Mouse (Mus musculus) G1E (cell line): ENCODE results near the gene Cpa4. TPM values are rescaled to one million over a fixed set of nuclear protein-coding genes. Genes with fewer than 3 reads are reported as not detected.

ENCODE experiments used
- ATAC-seq: 2 replicates; pipeline ENCODE4 v1.8.0; 2016; ENCODE audit warnings: mild to moderate bottlenecking; ENCODE audit not compliant: insufficient number of reproducible peaks, poor library complexity, low FRiP score, severe bottlenecking; ENCODE audit errors: extremely low read depth
- DNase-seq: peaks from one replicate; pipeline ENCODE4 v3.0.0; 2012; ENCODE audit warnings: low spot score
- H3K27me3 ChIP-seq: 2 replicates; pipeline ENCODE4 v1.6.1; 2012; ENCODE audit warnings: mild to moderate bottlenecking, low read length, inconsistent platforms; ENCODE audit not compliant: insufficient read depth
- H3K36me3 ChIP-seq: replicated peaks from 2 replicates; pipeline ENCODE3; 2012; ENCODE audit warnings: mild to moderate bottlenecking, inconsistent platforms
- H3K4me1 ChIP-seq: 2 replicates; pipeline ENCODE4 v1.6.1; 2012; ENCODE audit warnings: low read depth, low read length, inconsistent platforms, mixed read lengths; ENCODE audit not compliant: insufficient read depth
- H3K4me3 ChIP-seq: 2 replicates; pipeline ENCODE4 v1.5.1; 2012; ENCODE audit warnings: low read depth, mild to moderate bottlenecking, inconsistent platforms, low read length, moderate library complexity, mixed read lengths
- H3K9me3 ChIP-seq: replicated peaks from 2 replicates; pipeline ENCODE4 v1.6.1; 2012; ENCODE audit warnings: inconsistent platforms
- CTCF ChIP-seq: IDR thresholded peaks from 2 replicates; pipeline ENCODE4 v1.5.1; 2012; ENCODE audit warnings: low read depth, low read length, inconsistent platforms, mixed read lengths
- GATA1 ChIP-seq: IDR thresholded peaks from 2 replicates; pipeline ENCODE4 v1.6.1; 2012; ENCODE audit warnings: borderline replicate concordance, low read length, inconsistent platforms, mixed read lengths
- GATA2 ChIP-seq: IDR thresholded peaks from 2 replicates; pipeline ENCODE4 v1.6.1; 2012; ENCODE audit warnings: low read depth, low read length, inconsistent platforms, borderline replicate concordance
- POLR2AphosphoS5 ChIP-seq: IDR thresholded peaks from 2 replicates; pipeline ENCODE4 v1.6.1; 2012; ENCODE audit warnings: low read depth, low read length, inconsistent platforms; ENCODE audit not compliant: insufficient replicate concordance
- TAL1 ChIP-seq: conservative IDR thresholded peaks from 2 replicates; pipeline ENCODE4 v1.6.1; 2012; ENCODE audit warnings: low read depth, low read length, inconsistent platforms, mixed read lengths
- polyA plus RNA-seq: library from polyadenylated mRNA; stranded (reverse); fragments of >175 nt; gene quantifications from 2 replicates; pipeline ENCODE4 v1.2.3, GENCODE M21; 2012
- total RNA-seq, 2 experiments: library from RNA; stranded (forward) in 1 of 2; stranded (reverse) in 1 of 2; fragments of 200-1000 nt in 1 of 2; fragments of >200 nt in 1 of 2; fragmentation: Nextera tagmentation in 1 of 2; gene quantifications; 2 replicates each; pipeline ENCODE4 v1.2.3; 2014 to 2017

The Cpa4 gene
- total and polyA plus RNA-seq, 3 experiments, result 0.05 TPM; not detected in 2

- TF ChIP-seq CTCF (no peak), GATA1 (no peak), GATA2 (no peak), POLR2AphosphoS5 (no peak), TAL1 (no peak)
- Histone ChIP-seq H3K4me1 (peaks cover 3% of the 10 kb centered on the region; the same call in 1 of the 2 replicates), H3K4me3 (no peak overlapping the region), H3K27me3 (peaks cover 24% of the 10 kb centered on the region), H3K36me3 (no peaks in the 10 kb centered on the region), H3K9me3 (no peaks in the 10 kb centered on the region)
- ATAC-seq (no peak), DNase-seq (no peak)
Observed at GRCm38 (mm10) chr6:30550496-30551192, 17.5 kb upstream of the Cpa4 start.

- DNase-seq (no peak), ATAC-seq (no peak)
- no peaks in the 10 kb centered on the region for H3K36me3 ChIP-seq
- peaks cover 3% of the 10 kb centered on the region; the same call in 1 of the 2 replicates for H3K4me1 ChIP-seq
- no peak overlapping the region for H3K4me3 ChIP-seq
- TF ChIP-seq POLR2AphosphoS5, result no peak
- H3K27me3 ChIP-seq, result peaks cover 23% of the 10 kb centered on the region
- no peaks in the 10 kb centered on the region for H3K9me3 ChIP-seq
Observed at GRCm38 (mm10) chr6:30551193-30551515, 17.0 kb upstream of the Cpa4 start.

GRCm38 (mm10) chr6:30551644-30552580, 16.3 kb upstream of the Cpa4 start:
- DNase-seq (no peak), ATAC-seq (no peak)
- H3K4me1 ChIP-seq, result peaks cover 3% of the 10 kb centered on the region; the same call in 1 of the 2 replicates
- no peak for TF ChIP-seq TAL1
- TF ChIP-seq POLR2AphosphoS5, result no peak
- no peak for TF ChIP-seq GATA1
- TF ChIP-seq GATA2, result no peak
- H3K9me3 ChIP-seq, result no peaks in the 10 kb centered on the region
- H3K36me3 ChIP-seq, result no peaks in the 10 kb centered on the region
- H3K27me3 ChIP-seq, result peaks cover 18% of the 10 kb centered on the region
- no peak overlapping the region for H3K4me3 ChIP-seq

- TF ChIP-seq GATA1 (no peak), TAL1 (no peak), POLR2AphosphoS5 (no peak), CTCF (no peak), GATA2 (no peak)
- ATAC-seq, result no peak
- peaks cover 17% of the 10 kb centered on the region for H3K27me3 ChIP-seq
Observed at GRCm38 (mm10) chr6:30552628-30553027, 15.5 kb upstream of the Cpa4 start.

GRCm38 (mm10) chr6:30553381-30554010, 14.7 kb upstream of the Cpa4 start:
- H3K9me3 ChIP-seq, result no peaks in the 10 kb centered on the region
- H3K36me3 ChIP-seq, result no peaks in the 10 kb centered on the region
- no peak for TF ChIP-seq GATA1
- TF ChIP-seq GATA2, result no peak
- TF ChIP-seq TAL1, result no peak
- TF ChIP-seq CTCF, result no peak
- no peak for TF ChIP-seq POLR2AphosphoS5
- no peak for DNase-seq
- H3K4me1 ChIP-seq, result peaks cover 3% of the 10 kb centered on the region; the same call in 1 of the 2 replicates
- ATAC-seq, result no peak
- peaks cover 17% of the 10 kb centered on the region for H3K27me3 ChIP-seq
- no peak overlapping the region for H3K4me3 ChIP-seq

More at GRCm38 (mm10) chr6:30552628-30553027, 15.5 kb upstream of the Cpa4 start:
- H3K36me3 ChIP-seq, result no peaks in the 10 kb centered on the region
- H3K4me1 ChIP-seq, result peaks cover 3% of the 10 kb centered on the region; the same call in 1 of the 2 replicates
- no peak overlapping the region for H3K4me3 ChIP-seq
- H3K9me3 ChIP-seq, result no peaks in the 10 kb centered on the region
- no peak for DNase-seq

- Histone ChIP-seq H3K27me3 (peaks cover 19% of the 10 kb centered on the region), H3K36me3 (no peaks in the 10 kb centered on the region), H3K9me3 (no peaks in the 10 kb centered on the region), H3K4me1 (peaks cover 3% of the 10 kb centered on the region; the same call in 1 of the 2 replicates), H3K4me3 (no peak overlapping the region)
- DNase-seq (no peak), ATAC-seq (no peak)
- TF ChIP-seq GATA1, result no peak
- no peak for TF ChIP-seq GATA2
- TF ChIP-seq TAL1, result no peak
- TF ChIP-seq POLR2AphosphoS5, result no peak
- no peak for TF ChIP-seq CTCF
Observed at GRCm38 (mm10) chr6:30554092-30554491, 14.1 kb upstream of the Cpa4 start.
